Mouse (Mus musculus) liver, postnatal 0 days (tissue): ENCODE results near the gene Spen.

Source experiments
- CTCF ChIP-seq: sonication (generic); IDR thresholded peaks from 2 replicates; pipeline ENCODE4 v1.5.1; 2016; ENCODE audit warnings: antibody characterized with exemption, low read depth
- EP300 ChIP-seq: IDR thresholded peaks from 2 replicates; pipeline ENCODE4 v1.6.1; 2016; ENCODE audit warnings: antibody characterized with exemption, low read depth, mild to moderate bottlenecking

DNA sequence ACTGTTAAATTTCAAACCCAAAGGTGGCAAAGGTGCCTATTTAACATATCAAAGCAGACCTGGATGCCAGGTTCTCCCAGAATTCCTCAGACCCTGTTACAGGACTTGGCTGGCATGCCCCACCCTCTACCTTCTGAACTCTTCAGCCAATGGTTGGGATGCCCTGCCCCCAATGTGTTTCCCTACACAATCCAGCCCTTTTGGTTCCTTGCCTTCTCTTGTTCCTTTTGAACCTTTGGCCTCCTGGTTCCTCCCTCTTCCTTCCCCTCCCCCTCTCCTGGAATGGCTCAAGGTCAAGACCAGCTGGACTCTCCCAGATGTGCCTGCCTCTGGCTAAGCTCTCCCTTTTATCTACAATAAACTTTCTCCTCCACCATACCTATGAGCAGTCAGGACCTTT, 97.5 kb downstream of the Spen start:
- no peak for TF ChIP-seq CTCF
- no peak for TF ChIP-seq EP300
